Mouse (Mus musculus) gastrocnemius, postnatal 14 days (tissue): ENCODE results near the gene Bcar1. TPM values are rescaled to one million over a fixed set of nuclear protein-coding genes. Genes with fewer than 3 reads are reported as not detected.

ENCODE experiments used
- DNase-seq: peaks from one replicate; pipeline ENCODE4 v3.0.0; 2021; ENCODE audit warnings: mixed read lengths
- intact Hi-C: fragments of 180-260 bp; cut with DNase I; formaldehyde crosslinking; loops from one replicate; pipeline ENCODE4 v1.15.1; 2025; ENCODE audit warnings: low total_unique reads
- total RNA-seq, 2 experiments: library from RNA; stranded (reverse); gene quantifications; 2 replicates each; pipeline ENCODE4 v1.2.3; 2021

The Bcar1 gene
- total RNA-seq, 2 experiments from 2014 or later: 15.5 to 17.4 TPM

DNA sequence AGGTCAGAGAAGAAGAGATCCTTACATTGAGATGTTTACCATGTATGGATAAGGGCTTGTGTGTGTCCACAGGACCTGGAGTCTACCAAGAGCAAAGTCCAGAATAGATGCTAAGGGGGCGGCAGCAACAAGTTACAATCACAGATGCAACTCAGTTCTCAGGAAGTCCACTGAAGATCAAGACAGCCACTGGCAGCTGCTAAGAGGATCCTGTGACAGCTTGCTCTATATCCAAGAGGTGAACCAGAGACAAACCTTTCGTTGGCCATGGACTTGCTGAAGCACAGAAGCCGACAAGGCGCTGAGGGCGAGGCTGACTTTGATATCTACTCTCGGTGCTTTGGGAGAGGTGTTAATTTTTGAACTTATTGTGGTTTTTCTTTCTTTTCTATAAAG lies 28.0 kb upstream of the Bcar1 start:
- no peak for DNase-seq
- intact Hi-C loops: no loop called here

DNA sequence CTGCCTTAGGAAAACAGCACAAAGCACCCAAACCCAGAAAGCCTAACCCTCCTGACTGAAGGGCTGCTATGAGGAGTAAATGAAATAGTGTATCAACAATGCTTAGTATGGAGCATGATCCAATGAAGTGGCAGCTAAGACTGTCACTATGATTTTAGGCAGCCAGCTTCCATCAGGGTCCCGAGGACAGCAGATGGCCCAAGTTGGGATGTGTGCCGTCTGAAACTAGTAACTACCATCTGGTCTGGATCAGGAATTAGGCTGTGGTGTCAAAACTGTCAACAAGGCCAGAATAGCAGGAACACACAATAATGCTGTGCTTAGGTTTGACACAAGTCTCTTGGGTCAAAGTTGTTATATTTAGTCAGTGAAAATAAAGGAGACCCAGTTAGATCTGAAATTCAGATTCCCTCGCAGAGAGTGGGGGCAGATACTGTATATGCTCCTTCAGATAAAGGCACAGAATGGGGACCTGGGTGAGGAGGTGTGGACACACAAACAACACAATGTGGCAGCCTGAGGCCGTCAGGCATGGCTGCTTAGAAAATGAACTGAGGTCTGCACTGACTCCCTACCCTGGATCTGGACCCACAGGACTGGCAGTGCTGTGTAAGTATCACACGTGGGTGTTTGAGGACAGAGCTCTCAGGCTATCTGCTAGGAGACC lies 27.5 kb upstream of the Bcar1 start:
- no peak for DNase-seq
- intact Hi-C loops: no loop called here

DNA sequence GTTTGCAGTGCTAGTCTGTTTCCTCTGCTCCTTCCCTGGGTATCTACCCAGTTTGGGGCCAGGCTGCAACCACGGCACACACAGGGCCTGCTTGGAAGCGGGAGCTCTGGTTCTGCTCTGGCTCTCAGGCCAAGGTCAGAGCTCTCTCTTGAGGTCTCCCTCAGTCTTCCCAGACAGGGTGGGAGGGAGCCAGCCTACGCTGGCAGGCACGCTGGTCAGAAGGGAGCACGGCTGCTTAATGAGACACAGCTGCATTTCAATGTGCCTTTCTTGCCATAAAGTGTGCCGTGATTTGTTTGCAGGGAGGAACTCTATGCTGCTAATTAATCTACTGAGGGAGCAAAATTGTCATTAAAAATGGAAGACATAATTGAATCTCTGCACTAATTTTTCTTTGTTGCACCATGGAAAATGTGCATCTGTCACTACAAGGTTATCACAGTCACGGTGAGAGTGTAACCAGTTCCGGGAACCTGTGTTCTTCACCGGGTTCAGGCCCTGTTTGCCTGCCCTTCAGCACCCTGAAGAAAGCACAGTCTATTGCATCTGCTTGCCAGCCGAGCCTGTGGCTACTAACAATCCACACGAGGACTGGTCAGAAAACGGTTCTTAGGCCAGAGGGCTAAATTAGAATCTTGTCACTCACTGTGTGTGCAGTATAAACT lies 26.3 kb upstream of the Bcar1 start:
- peak; percentile 65 for DNase-seq
- intact Hi-C loops: no loop called here

DNA sequence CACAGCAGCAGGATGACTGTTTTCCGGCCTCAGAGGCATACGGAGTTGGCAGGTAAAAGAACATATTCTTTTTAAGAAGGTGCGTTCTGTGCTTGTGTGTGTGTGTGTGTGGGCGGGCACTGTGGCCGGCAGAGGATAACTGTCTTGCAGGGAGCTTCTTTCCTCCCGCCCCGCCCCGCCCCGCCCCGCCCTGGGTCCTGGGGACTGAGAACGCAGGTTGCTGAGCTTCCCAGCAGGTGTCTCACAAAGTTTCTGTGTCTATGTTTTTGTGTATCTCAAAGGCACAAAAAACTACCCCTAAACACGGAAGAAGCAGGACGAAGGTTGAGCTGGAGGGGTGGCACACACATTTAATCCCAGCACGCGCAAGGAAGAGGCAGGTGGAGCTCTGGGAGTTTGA lies 25.7 kb upstream of the Bcar1 start:
- DNase-seq: no peak
- intact Hi-C loops: no loop called here

DNA sequence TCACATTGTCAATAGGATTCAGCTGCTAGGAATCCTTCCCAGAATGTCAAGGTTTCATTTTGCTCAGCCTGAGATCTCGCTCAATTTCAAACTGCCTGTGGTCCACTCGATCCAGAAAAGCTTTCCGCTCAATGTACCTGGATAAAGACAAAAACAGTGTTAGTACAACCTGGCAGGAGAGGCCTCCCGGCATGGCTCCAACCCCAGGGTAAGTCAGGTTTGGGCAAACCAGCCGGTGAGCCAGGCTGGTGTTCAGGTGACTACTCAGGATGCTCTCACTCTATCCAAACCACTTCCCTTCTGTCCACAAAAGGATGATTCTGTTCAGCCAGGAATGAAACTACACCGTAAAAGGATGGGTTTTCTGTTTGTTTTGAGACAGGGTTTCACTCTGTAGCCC lies 25.0 kb upstream of the Bcar1 start:
- intact Hi-C loops: no loop called here
- DNase-seq: no peak

DNA sequence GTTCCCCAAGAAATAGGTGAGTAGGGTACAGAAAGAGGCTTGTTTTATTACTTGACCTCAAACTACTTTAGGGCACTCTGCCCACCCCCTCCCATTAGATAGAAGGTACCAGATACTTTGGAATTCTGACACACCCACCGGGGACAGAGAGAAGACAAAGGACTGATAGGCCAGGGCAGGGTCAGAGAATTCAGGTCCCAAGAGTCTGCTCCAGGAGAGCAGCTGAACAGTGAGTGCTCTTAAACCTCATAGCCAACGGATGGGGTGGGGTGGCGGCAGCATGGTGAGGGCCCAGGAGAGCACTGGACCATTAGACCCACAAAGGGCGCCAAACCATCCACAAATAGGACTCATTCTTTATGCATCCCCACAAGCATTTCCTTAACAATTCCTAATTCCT lies 22.0 kb upstream of the Bcar1 start:
- DNase-seq: no peak
- intact Hi-C loops: no loop called here

DNA sequence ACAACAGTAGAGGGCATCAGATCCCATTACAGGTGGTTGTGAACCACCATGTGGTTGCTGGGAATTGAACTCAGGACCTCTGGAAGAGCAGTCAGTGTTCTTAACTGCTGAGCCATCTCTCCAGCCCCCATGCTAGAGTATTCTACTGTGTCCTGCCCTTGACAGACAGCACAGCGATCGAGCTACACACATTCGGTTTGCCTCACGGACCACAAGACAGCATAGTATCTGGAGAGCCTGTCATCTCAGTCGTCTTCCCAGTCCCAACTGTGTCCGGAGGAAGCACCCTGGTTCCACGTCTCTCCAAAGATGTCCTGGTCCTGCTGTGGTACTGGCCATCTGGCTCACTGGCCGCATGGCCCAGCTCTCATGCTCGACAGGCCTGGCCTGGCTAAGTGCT lies 21.5 kb upstream of the Bcar1 start:
- no peak for DNase-seq
- intact Hi-C loops: no loop called here

DNA sequence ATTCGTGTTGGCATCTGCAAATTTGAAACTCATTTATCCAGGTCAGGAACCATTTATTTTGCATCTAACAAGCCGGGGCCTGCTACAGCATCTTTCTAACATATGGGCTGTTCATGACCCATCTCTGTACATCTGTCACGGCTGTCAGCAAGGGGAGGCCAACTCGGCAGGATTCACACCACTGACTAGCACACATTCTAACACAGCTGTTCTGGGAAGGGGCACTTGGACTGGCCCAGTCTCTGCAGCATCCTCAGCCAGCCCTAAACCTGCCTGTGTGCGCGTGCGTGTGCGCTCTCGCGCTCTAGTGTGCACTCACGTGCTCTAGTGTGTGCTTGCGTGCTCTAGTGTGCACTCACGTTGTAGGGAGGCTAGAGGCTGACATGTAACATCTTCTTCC lies 17.1 kb upstream of the Bcar1 start:
- intact Hi-C loops: no loop called here
- DNase-seq: no peak

DNA sequence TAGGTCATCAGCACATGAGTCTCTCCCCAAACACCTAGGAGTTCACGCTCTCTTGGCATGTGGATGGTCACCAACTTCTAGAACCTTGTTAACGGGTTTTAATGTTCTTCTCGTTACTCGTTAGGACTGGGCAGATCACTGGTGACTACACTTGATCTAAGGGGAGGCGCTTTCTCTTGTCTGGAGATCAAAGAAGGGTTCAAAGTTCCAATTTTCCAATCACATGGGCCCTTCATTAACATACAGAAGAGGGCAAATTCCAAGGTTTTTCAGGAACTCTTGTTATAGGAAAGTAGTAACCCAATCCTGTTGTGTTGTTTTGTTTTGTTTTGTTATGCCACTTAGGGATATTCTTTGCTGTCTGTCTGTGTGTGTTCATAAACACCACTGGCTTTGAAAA lies 15.2 kb upstream of the Bcar1 start:
- DNase-seq: no peak
- intact Hi-C loops: no loop called here

DNA sequence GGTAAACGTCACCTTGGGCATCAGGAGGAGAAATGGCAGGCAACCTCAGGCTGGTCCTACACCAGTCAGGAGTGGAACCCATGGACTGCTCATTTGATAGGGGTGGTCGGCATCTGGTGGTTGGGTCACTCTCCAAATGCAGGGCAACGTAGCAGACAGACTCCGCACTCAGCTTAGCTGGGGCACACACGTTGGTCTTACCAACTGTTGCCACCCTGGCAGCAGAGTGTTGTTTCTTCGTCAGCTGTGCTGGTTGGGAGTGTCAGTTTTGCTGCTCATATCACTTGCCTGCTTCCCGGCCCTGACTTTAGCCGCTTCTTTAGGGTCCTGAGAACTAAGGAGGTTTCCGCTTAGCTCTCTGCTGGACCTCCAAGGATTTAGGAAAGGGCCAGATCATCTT lies 14.0 kb upstream of the Bcar1 start:
- DNase-seq: no peak
- intact Hi-C loops: no loop called here

DNA sequence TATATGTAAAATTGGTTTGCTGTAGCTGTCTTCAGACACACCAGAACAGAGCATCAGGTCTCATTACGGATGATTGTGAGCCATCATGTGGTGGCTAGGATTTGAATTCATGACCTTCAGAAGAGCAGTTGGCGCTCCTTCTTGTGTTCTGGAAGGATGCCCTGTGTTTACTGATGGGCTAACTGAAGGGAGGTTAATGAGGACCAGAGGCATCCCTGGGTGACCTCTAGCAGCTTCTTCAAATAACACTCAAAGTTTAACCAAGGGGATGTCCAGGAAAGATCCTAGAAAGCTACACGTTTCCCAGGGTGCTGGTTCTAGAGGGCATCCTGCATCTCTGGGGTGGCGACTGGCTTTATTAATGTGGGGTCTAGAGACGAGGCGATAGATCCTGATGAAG lies 11.1 kb upstream of the Bcar1 start:
- no peak for DNase-seq
- intact Hi-C loops: no loop called here

DNA sequence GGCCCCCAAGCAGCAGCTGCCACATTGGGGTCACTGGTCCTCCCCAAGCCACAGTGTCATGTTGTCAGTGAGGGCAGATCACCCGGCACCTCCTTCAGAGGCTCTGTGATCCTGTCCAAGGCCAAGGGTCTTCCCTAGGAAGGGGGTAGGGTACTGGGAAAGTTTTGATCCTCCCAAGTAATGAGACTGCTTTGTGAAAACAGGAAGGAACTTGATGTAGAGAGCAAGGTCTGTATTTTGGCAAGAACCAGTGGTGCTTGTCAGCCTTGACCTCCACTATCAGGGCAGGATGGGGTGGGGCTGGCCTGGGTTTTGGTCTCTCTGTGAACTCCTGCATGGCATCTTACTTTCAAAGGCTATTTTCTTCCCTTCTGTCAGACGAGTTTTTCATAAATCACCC lies 10.5 kb upstream of the Bcar1 start:
- intact Hi-C loops: no loop called here
- DNase-seq: no peak

DNA sequence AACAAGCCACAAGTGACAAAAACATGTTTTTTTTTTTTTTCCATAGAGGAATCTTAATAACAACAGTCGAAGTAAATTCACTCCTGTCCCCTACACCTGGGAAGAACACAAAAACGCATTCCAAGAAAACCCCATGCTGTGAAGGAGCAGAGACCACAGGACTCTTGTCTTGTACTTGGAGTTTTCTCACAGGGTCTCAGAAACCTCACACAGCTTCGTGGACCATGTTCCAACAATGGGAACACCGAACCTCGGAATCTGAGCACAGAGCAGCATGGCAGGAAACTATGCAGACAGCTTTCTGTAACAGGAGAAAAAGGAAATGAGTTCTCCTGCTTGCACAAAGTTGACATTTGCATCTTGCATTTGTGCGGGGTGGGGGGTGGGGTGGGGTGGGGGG lies 5.2 kb upstream of the Bcar1 start:
- DNase-seq: no peak
- intact Hi-C loops: no loop called here

DNA sequence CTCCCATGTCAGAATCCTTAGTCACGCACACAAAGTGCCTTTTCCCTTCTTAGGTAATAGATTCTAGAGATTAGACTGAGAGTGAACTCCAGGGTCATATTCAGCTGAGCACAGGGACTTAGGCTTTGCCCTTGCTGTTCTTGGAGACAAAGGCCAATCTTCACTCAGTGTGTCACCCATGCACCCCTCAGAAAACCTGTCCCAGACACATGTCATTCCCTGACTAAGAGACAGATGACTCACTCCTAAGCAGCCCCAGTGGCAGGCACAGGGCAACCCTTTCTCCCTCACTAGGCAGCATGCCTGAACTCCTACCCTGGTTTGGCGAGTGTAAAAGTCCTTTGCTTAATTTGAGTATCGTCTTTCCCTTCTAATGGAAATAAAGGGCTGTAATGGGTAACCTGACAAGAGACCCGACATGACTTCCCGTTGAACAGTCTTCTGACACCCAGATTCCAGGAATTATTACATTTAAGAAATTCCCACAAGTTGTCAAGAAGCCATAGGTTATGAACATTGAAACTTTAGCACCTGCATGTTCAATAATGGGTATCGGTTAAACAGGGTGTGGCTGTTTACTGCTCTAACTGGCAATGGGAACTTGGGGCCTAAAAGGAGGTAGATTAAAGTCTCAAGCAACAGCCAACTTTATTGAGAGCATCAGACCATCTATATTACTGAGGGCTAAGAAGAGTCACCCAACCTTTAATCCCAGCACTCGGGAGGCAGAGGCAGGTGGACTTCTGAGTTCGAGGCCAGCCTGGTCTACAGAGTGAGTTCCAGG lies 4.4 kb upstream of the Bcar1 start:
- no peak for DNase-seq
- intact Hi-C loops: no loop called here

DNA sequence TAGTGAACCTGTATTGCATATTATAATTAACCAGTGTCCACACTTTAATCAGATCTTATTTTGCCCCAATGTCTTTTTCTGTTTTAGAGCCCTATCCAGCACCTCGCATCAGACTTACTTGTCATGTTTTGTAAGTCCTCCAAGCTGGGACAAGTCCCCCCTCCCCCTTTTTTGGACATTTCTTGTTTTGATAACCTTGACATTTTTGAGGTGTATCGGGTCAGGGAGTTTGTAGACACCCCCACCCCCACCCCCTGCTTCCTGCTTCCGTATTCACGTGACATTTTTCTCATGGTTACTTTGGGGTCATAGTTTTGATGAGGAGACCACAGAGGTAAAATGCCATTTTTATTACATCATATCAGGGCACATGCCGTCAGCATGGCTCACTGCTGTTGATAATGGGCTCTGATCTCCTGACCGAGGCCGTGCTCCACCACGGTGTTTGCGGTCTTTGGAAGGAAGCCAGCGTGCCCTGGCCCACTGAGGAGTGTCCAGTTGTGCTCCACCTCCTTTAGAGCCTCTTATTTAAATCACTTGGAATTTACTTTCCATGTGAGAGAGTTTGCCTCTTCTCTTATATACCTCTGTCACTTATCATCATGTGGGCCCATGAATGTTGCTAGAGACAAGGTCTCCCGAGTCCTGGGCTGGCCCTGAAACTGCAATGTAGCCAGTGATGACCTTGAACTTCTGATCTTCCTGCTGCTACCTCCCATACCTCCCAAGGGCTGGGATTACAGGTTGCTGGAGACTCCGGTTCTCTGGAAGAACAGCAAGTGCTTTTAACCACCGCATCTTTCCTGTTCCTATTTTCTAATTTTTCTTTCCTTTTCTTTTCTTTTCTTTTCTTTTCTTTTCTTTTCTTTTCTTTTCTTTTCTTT lies 3.2 kb upstream of the Bcar1 start:
- no peak for DNase-seq
- intact Hi-C loops: no loop called here

DNA sequence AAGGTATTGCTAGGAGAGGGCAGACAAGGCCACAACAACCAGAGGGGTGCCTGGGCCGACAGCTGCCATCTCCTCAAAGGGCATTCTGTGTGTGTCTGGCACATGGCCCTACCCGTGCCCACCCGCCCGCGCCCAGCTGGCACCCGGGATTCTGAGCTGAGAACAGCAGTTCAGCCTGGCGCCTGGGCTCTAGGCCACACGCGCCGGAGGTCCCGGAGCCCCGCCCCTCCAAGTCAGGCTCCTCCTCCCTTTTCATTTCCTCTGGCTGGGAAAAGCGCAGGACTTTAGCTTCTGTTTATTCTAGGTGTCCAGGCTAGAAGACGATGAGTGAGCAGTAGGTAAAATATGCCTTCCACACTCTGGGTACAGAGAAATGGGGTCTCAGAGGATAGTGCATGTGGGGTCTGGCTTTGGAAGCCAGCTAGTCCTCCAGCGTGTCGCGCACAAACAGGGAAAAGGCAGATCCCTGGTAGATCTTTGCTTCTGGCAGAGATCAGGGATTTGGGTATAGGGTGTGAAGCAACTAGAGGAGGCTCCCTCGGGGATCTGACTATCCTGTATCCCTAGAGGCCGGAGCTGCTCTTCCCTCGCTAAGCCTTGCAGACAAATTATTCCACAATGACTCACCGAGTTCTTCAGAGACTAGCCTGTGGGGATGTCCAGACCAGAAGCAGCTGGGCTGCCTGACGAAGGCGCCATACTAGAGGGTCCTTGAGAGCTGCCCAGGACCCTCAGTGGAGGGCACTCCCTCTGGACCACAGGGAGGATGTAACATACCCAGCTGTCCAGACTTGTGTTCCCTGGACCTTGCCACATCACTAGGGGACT lies 2.2 kb upstream of the Bcar1 start:
- intact Hi-C loops: no loop called here

DNA sequence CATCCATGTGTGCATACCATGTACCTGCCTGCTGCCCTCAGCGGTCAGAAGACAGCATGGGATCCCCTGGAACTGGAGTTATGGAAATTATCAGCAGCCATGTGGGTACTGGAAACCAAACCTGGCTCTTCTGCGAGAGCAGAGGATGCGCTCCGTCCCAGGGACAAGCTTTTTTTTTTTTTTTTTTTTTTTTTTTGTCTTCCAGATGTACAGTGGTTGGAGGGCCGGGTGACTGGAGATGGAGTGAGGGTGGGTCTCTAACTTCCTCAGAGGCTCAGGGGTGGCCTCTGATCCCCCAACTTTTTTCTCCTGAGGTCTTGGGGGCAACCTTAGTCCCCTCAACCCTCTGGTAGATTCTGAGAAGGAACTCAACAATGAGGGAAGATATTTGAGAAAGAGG lies 1.5 kb upstream of the Bcar1 start:
- DNase-seq: no peak
- intact Hi-C loops: no loop called here

More for the DNA sequence above, 2.2 kb upstream of the Bcar1 start:
- peak; percentile 74 for DNase-seq

DNA sequence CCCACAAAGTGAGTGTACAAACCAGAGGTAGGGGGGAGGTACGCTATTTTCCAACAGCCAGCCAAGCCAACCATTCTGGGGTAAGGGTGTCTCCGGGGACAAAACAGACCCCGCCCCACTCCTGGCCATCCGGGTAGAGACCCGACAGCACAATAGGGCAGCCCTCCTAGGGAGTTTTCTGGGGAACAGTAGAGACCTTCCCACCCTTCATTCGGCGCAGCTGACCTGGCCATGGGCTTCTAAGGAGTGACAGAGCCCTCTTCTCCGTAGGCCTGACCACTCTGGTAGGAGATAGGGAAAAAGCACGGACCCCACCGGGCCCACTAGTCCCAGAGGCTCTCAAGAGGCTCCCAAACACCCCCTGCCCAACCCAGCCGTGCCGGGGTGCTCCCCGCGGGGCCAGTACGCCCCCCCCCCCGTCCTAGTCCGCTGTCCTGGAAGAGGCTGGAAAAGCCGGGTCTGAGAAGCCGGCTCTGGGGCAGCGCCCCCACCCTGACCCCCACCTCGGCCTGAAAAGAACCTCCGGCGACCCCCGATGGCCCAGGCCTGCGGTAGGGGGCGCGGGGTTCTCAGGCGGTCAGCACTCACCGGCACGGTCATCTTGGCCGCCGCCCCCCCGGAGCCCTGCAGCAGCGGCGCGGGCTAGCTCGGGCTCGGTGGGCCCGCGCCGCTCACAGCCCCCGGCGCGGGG lies 363 bp downstream of the Bcar1 start:
- intact Hi-C loops: no loop called here
- no peak for DNase-seq
